Mouse (Mus musculus) limb, embryonic 10.5 days (tissue): ENCODE results near the gene Spg20. TPM values are rescaled to one million over a fixed set of nuclear protein-coding genes. Genes with fewer than 3 reads are reported as not detected.

Source experiments
- DNase-seq: peaks from one replicate; pipeline ENCODE4 v3.0.0-alpha.2; 2017; ENCODE audit warnings: low spot score
- H3K27ac ChIP-seq: fragments of 300-500 bp; sonication (generic); 2 replicates; pipeline ENCODE4 v1.5.1; 2016; ENCODE audit warnings: mild to moderate bottlenecking
- H3K27me3 ChIP-seq: fragments of 300-500 bp; sonication (generic); 2 replicates; pipeline ENCODE4 v1.6.1; 2016; ENCODE audit warnings: low read depth, mild to moderate bottlenecking; ENCODE audit not compliant: poor library complexity, severe bottlenecking
- H3K36me3 ChIP-seq: fragments of 300-500 bp; sonication (generic); 2 replicates; pipeline ENCODE4 v1.6.1; 2016; ENCODE audit warnings: mild to moderate bottlenecking, moderate library complexity
- H3K4me1 ChIP-seq: fragments of 300-500 bp; sonication (generic); 2 replicates; pipeline ENCODE4 v1.6.1; 2016
- H3K4me3 ChIP-seq: fragments of 300-500 bp; sonication (generic); 2 replicates; pipeline ENCODE4 v1.5.1; 2016; ENCODE audit warnings: mild to moderate bottlenecking, moderate library complexity
- H3K9me3 ChIP-seq: fragments of 300-500 bp; sonication (generic); replicated peaks from 2 replicates; pipeline ENCODE4 v1.6.1; 2016; ENCODE audit warnings: mild to moderate bottlenecking
- WGBS: fragments of 180-500 bp; shearing (Covaris S2); methylation state at CpG from one replicate; pipeline ENCODE4 v1.1.7; 2016; 5-methylcytosine and 5-hydroxymethylcytosine counted together
- polyA plus RNA-seq: library from polyadenylated mRNA; unstranded; fragments of >200 nt; fragmentation: Nextera tagmentation; extraction: Ambion mirVana; gene quantifications from 2 replicates; pipeline ENCODE4 v1.2.1, GENCODE M21; 2016

Spg20 gene
- polyA plus RNA-seq, 1 experiment from 2014 or later = 88.5 TPM

DNA sequence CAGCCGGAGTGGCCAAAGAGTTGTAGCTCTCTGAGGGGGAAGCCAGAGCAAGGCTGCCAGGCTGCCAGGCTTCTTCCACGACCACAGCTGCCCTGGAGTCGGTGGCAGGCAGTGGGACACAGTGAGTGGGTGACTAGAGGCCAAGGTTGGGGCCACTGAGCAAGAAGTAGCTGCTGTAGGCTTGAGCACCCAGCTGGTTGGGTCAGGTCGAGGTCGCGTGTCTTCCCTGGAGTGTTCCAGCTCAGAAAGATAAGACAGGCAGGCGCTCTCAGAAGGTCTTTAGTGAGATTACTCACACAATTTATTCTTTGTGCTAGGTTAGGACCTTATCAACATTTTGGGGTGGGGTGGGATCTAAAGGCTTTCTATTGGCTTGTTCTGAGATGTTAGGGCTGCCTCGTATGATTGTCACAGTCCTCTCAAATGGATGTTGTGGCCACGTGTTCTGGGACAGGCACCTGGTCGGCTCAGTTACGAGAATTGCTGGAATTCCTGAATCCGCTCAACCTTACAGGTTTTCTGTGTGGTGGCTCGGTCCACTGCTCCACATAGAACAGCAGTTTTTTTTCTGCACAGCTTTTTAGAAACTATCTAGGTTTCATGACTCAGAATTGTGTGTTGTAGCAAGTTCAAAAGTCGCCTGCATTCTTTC, 6.4 kb upstream of the Spg20 start:
- Histone ChIP-seq H3K27ac (no peak overlapping the region), H3K36me3 (no peaks in the 10 kb centered on the region), H3K4me1 (no peaks in the 10 kb centered on the region), H3K4me3 (no peak overlapping the region), H3K9me3 (no peaks in the 10 kb centered on the region), H3K27me3 (no peaks in the 10 kb centered on the region)
- 90% methylated on average over 14 of the region's 14 CpGs for WGBS
- DNase-seq = no peak

DNA sequence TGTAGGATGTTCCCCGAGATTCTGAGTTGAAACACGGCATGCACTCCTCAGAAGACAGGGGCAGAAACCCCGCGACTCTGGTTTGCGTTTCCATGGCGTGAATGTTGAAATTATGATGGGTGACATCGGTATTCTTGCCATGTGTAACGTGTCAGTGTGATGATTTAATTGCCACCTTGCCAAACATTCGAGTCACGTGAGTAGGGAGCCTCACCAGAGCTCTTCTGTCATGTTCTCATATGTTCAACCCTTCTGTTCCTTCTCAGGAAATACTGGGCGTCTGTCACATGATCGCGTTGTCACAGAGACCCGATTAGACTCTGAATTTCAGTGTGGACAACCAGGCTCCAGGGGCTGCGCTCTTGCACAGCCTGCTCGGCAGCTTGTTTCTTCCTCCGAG, 5.9 kb upstream of the Spg20 start:
- H3K4me1 ChIP-seq = no peaks in the 10 kb centered on the region
- H3K27ac ChIP-seq = no peak overlapping the region
- no peaks in the 10 kb centered on the region for H3K27me3 ChIP-seq
- H3K9me3 ChIP-seq = no peaks in the 10 kb centered on the region
- no peaks in the 10 kb centered on the region for H3K36me3 ChIP-seq
- DNase-seq = no peak
- no peak overlapping the region for H3K4me3 ChIP-seq
- WGBS = 92% methylated on average over 17 of the region's 17 CpGs

DNA sequence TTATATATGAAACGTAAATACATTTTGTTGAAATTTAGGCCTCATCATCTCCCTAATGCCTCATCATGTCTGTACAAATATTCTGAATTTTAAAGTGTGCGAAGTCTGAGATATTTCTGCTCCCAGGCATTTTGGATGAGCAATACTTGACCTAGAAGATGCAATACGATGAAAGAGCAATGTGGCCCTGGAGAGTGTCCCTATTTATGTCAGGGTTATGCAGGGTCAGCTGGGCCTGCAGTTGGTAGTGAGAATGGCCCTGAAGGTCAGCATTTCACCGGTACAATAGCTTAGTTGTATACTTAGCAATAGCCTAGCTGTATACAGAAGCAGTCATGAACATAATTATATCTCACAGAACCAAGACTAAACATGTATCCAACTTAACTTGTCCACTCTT, 2.8 kb upstream of the Spg20 start:
- Histone ChIP-seq H3K27ac (no peak overlapping the region), H3K36me3 (no peaks in the 10 kb centered on the region), H3K27me3 (no peaks in the 10 kb centered on the region), H3K4me1 (peaks cover 11% of the 10 kb centered on the region; the same call in 1 of the 2 replicates), H3K9me3 (no peaks in the 10 kb centered on the region), H3K4me3 (no peak overlapping the region)
- no peak for DNase-seq
- WGBS = 86% methylated on average over 4 of the region's 4 CpGs

DNA sequence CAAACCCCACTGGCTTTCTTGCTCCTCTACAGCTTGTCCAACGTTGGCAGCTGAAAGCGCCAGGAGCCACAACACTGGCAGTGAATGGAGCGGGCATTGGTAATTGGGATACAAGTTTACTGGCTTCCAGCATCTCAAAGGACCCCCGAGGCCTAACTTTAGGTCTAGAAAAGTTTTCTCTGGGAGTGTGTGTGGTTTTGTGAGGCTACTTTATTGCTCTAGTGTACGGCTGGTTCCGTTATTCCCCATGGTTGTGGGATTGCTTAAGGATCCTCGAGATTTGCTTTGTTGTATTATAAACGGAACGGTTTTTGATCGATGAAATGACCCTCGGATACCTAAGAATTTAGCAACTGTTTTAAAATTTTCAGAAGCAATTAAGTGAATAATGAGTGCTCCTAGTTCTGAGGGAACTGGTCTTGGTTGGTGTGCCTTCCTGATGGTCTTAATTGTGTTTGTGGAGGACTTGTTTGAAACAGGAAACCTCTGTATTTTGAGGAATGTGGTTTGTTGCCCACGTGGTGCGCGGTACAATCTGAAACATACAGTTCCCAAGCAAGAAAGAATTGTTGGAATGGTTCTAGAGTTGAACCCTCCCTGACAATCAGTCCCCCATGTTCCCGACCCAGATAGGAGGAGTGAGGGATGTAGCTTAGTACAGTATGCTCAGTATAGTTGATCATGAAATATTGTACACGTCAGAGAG, 955 bp downstream of the Spg20 start:
- H3K4me3 ChIP-seq = peak overlapping the region; percentile 93
- H3K27ac ChIP-seq = peak overlapping the region; percentile 99
- no peaks in the 10 kb centered on the region for H3K27me3 ChIP-seq
- WGBS = 46% methylated on average over 16 of the region's 16 CpGs
- no peaks in the 10 kb centered on the region for H3K9me3 ChIP-seq
- H3K4me1 ChIP-seq = peaks cover 17% of the 10 kb centered on the region; the same call in 1 of the 2 replicates
- peaks cover 17% of the 10 kb centered on the region for H3K36me3 ChIP-seq
- peak; percentile 50 for DNase-seq

DNA sequence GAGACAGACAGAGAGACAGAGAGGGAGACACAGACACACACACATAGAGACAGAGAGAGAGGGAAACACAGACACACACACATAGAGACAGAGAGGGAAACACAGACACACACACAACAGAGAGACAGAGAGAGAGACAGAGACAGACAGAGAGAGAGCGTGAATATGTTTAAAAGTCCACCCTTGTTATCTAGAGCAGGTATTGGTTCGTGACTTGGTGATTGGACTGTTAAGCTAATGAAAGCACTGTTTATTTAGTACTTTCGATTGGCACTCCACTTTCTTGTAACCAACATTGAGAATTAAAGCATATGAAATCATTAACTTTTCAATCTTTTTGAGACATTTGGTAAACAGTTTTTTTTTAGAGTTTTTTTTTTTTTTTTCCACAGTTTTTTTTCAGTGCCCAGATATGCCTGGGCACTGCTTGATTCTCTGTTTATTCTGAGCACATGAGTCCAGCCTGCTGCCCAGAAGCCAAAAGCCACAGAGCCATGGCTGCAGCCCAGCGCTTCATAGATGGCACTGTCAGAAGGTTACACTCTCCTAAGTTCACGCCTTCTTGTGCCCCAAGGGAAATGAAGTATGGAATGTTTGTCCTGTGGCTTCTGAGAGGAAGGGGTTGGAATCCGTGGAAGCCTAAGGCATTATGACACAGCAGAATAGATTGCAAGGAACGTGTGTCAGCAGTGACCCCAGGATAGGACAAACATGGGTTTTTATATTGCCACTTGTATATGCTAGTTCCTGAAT, 2.6 kb downstream of the Spg20 start:
- DNase-seq = no peak
- H3K4me1 ChIP-seq = peaks cover 17% of the 10 kb centered on the region; the same call in 1 of the 2 replicates
- no peak overlapping the region for H3K27ac ChIP-seq
- H3K9me3 ChIP-seq = no peaks in the 10 kb centered on the region
- H3K4me3 ChIP-seq = no peak overlapping the region
- no peaks in the 10 kb centered on the region for H3K27me3 ChIP-seq
- peaks cover 34% of the 10 kb centered on the region for H3K36me3 ChIP-seq
- 79% methylated on average over 7 of the region's 7 CpGs for WGBS

DNA sequence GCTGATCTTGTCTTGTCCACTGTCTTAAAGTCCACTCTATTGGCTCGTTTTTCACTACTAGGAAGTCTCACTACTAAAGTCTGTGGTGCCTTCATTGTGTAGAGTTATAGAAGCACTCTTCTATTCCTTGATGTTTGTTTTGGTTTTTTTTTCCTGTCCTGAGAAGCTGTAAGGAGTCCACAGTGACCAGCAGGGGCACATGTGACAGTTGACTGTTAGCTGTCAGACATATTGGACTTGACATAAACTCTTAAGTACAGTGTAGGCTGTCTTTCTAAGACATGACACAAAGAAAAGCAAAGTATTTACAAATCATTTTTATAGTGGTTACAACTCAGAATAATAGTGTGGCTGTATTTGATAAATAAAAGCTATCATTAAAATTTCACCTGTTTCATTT, 3.2 kb downstream of the Spg20 start:
- H3K27me3 ChIP-seq = no peaks in the 10 kb centered on the region
- H3K27ac ChIP-seq = no peak overlapping the region
- no peak for DNase-seq
- H3K9me3 ChIP-seq = no peaks in the 10 kb centered on the region
- 89% methylated on average over 1 of the region's 1 CpGs for WGBS
- H3K36me3 ChIP-seq = peaks cover 39% of the 10 kb centered on the region
- H3K4me3 ChIP-seq = no peak overlapping the region
- H3K4me1 ChIP-seq = peaks cover 17% of the 10 kb centered on the region; the same call in 1 of the 2 replicates

DNA sequence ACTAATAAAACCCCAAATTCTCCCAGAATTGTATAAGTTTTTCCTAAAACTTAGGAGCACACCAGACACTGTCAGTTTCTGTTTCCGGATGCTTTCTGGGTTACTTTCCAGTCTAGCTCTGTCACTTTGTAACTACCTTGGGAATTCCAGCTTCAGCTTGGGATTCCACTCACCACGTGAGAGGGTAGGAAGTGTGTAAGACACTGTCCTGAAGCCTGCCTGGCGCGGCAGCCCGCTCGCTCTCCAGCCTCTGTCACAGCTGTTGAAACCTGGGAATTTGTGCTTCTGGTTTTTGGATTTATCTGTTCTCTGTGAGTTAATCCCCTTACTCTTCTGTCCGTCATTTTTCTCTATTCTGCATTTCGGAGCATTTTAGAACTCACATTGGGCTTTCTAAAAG, 4.1 kb downstream of the Spg20 start:
- Histone ChIP-seq H3K9me3 (no peaks in the 10 kb centered on the region), H3K27ac (no peak overlapping the region), H3K4me1 (peaks cover 17% of the 10 kb centered on the region; the same call in 1 of the 2 replicates), H3K36me3 (peaks cover 49% of the 10 kb centered on the region), H3K27me3 (no peaks in the 10 kb centered on the region), H3K4me3 (no peak overlapping the region)
- DNase-seq = no peak
- 86% methylated on average over 8 of the region's 8 CpGs for WGBS

DNA sequence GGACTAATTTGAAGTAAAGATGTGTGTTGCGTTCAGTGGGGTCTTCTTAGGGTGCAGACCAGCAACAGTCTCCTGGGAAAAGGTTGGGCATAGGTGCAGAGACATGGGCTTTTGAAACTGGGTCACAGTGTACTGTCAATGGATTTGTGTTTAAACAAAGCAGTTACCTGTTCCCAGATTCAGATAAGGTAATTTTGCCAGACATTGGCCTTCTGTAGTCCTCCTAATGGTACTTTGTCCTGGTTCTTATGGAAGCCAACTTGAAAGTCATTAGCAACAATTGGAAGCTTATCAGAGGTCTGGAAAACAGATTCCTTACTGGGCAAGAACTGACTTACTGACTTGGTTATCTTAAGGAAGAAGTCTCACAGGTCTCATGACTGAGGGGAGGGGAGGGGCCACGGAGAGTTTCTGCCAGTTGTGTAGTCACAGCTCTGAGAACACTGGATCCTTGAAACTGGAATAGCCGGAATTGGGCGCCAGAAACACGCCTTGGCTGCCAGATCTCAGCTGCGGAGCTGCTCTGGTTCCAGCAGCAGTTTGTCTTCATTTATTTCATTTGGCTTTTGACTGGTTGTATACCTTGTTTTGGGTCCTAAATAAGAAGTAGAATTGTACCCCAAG, 7.5 kb downstream of the Spg20 start:
- 0 out of 2 replicates have a peak, but pooled peaks cover 3% of the 10 kb centered on the region for H3K4me1 ChIP-seq
- 91% methylated on average over 6 of the region's 6 CpGs for WGBS
- DNase-seq = no peak
- no peaks in the 10 kb centered on the region for H3K27me3 ChIP-seq
- peaks cover 83% of the 10 kb centered on the region for H3K36me3 ChIP-seq
- no peak overlapping the region for H3K27ac ChIP-seq
- no peak overlapping the region for H3K4me3 ChIP-seq
- no peaks in the 10 kb centered on the region for H3K9me3 ChIP-seq

DNA sequence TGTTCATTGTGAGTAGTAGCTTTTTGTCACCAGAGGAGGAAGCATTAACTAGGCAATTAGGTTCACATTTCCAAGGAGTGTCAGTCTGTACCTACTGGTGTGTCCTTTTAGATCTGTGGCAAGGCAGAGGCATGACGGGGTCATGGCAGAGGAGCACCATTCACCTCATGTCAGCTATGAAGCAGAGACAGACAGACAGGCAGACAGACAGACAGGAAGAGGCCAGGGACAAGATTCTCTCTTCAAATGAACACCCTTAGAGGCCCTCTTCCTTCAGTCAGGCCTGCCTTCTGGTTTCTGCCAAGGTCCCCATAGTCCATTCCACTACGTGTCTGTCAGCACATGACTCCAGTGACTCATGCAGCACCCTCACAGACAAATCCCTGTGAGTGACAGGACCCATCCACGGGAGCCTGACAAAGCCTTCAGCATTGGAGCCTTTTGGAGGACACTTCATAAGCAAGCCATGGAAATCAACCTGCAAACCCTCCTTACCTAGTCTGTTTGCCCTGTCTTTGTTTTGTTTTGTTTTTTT, 10.5 kb downstream of the Spg20 start:
- Histone ChIP-seq H3K36me3 (peaks cover 99% of the 10 kb centered on the region), H3K4me3 (no peak overlapping the region), H3K4me1 (no peaks in the 10 kb centered on the region), H3K9me3 (no peaks in the 10 kb centered on the region), H3K27me3 (no peaks in the 10 kb centered on the region), H3K27ac (no peak overlapping the region)
- 91% methylated on average over 3 of the region's 3 CpGs for WGBS
- no peak for DNase-seq

DNA sequence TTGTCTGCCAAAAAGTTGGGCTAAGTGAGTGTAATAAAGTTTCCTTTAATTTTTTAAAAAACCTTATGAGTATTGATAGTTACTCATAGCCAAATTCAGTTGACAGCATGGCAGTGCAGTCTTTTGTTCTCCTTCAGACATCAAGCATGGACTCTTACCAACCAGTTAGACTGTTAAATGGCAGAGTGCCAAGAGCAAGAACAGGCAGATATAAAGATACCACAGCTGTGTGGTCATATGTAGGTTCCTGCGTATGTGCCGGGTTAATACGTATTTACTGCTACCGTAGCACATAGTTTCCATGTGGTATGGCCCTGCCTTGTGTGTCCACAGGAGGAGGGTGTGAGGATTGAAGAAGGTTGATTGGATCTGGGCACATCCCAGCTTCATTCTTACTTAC, 11.2 kb downstream of the Spg20 start:
- 97% methylated on average over 4 of the region's 4 CpGs for WGBS
- H3K9me3 ChIP-seq = no peaks in the 10 kb centered on the region
- no peak overlapping the region for H3K27ac ChIP-seq
- no peak for DNase-seq
- H3K4me1 ChIP-seq = no peaks in the 10 kb centered on the region
- H3K27me3 ChIP-seq = no peaks in the 10 kb centered on the region
- no peak overlapping the region for H3K4me3 ChIP-seq
- peaks cover 99% of the 10 kb centered on the region for H3K36me3 ChIP-seq

DNA sequence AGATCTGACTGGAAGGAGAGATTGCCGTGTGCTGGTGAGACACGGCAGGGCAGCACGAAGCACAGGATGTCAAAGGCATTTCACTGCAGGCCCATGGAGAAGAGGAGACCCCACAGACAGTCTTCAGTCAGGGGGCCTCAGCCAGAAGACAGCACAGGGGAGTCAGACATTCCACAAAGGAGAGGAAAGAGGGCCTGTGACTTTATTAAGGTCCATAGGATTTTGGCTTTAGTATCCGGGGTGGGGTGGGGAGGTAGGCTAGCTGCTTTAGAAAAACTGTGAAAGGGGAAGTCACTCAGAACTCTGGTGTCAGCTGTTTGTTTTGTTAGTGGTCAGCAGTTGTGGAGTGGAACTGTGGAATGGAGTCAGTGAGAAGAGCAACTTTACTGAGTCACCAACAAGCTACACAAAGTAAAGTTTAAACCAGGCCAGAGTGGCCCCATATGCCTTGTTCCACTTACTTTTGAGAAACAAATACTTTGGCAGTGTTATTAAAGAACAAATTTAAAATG, 17.3 kb downstream of the Spg20 start:
- 95% methylated on average over 4 of the region's 4 CpGs for WGBS
- no peaks in the 10 kb centered on the region for H3K4me1 ChIP-seq
- peaks cover 99% of the 10 kb centered on the region for H3K36me3 ChIP-seq

DNA sequence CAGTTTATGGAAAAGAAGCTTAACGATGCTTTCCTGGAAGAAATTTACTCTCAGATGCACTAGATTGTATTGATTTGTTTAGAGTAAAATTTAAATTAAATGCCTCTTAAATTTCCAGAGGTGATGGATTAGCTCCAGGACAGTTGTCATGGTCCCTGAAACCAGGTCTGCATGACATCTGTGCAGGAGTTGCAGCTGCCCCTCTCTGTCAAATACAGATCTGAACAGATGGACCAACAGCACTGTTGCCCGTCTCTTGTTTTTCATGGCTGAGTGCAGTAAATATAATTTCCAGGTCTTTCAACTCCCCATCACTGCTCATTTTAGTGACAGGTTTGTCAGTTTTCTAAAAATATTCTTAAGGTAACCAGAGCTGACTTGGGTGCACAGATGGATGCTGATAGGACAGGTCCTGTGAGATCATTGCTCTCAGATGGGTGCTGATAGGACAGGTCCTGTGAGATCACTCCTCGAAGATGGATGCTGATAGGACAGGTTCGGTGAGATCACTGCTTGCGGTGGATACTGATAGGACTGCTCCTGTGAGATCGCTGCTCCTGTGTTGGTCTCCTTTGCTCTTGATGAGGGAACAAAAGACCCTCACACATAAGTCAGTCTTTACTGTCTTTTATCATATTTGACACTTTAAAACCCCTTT, 19.8 kb downstream of the Spg20 start:
- no peak for DNase-seq
- Histone ChIP-seq H3K4me3 (no peak overlapping the region), H3K4me1 (no peaks in the 10 kb centered on the region), H3K9me3 (no peaks in the 10 kb centered on the region), H3K27ac (no peak overlapping the region), H3K36me3 (peaks cover 100% of the 10 kb centered on the region), H3K27me3 (no peaks in the 10 kb centered on the region)
- 92% methylated on average over 6 of the region's 6 CpGs for WGBS

More for the DNA sequence above, 17.3 kb downstream of the Spg20 start:
- DNase-seq = no peak
- H3K27me3 ChIP-seq = no peaks in the 10 kb centered on the region
- H3K4me3 ChIP-seq = no peak overlapping the region
- no peak overlapping the region for H3K27ac ChIP-seq
- no peaks in the 10 kb centered on the region for H3K9me3 ChIP-seq
